Mouse (Mus musculus) forebrain, embryonic 13.5 days (tissue): ENCODE measurements around the gene Cox7a1. TPM values are rescaled to one million over a fixed set of nuclear protein-coding genes. Genes with fewer than 3 reads are reported as not detected.
"Not testable (repeated sequence)": the region's sequence is repeated elsewhere in the genome, so short reads cannot be mapped to it uniquely, and the experiment has no call there.

Experiments used
- ATAC-seq: fragments of 200-750 bp; cut with Nextera tagmentation; 2 replicates; pipeline ENCODE4 v1.8.0; 2017
- H3K27ac ChIP-seq: fragments of 300-500 bp; sonication (generic); 2 replicates; pipeline ENCODE4 v1.5.1; 2015; ENCODE audit warnings: inconsistent platforms, mild to moderate bottlenecking, moderate library complexity
- H3K27me3 ChIP-seq: fragments of 300-500 bp; sonication (generic); 2 replicates; pipeline ENCODE4 v1.6.1; 2015; ENCODE audit warnings: mild to moderate bottlenecking, inconsistent platforms
- H3K36me3 ChIP-seq: fragments of 300-500 bp; sonication (generic); 2 replicates; pipeline ENCODE4 v1.6.1; 2015; ENCODE audit warnings: mild to moderate bottlenecking, inconsistent platforms; ENCODE audit not compliant: poor library complexity, severe bottlenecking
- H3K4me1 ChIP-seq: fragments of 300-500 bp; sonication (generic); 2 replicates; pipeline ENCODE4 v1.6.1; 2015; ENCODE audit warnings: inconsistent platforms
- H3K4me2 ChIP-seq: fragments of 300-500 bp; sonication (generic); 2 replicates; pipeline ENCODE4 v1.6.1; 2015; ENCODE audit warnings: inconsistent platforms, mild to moderate bottlenecking, moderate library complexity
- H3K4me3 ChIP-seq: fragments of 300-500 bp; sonication (generic); 2 replicates; pipeline ENCODE4 v1.5.1; 2015; ENCODE audit warnings: mild to moderate bottlenecking, inconsistent platforms
- H3K9ac ChIP-seq: fragments of 300-500 bp; sonication (generic); 2 replicates; pipeline ENCODE4 v1.6.1; 2015; ENCODE audit warnings: mild to moderate bottlenecking, inconsistent platforms
- H3K9me3 ChIP-seq: fragments of 300-500 bp; sonication (generic); replicated peaks from 2 replicates; pipeline ENCODE4 v1.6.1; 2016; ENCODE audit warnings: inconsistent platforms
- WGBS: fragments of 180-500 bp; shearing (Covaris S2); methylation state at CpG from one replicate; pipeline ENCODE4 v1.1.7; 2015; 5-methylcytosine and 5-hydroxymethylcytosine counted together
- polyA plus RNA-seq: library from polyadenylated mRNA; unstranded; fragments of >200 nt; fragmentation: Nextera tagmentation; extraction: Ambion mirVana; gene quantifications from 2 replicates; pipeline ENCODE4 v1.2.1, GENCODE M21; 2015

Cox7a1 gene
- polyA plus RNA-seq, 1 experiment from 2014 or later: 1.7 TPM

DNA sequence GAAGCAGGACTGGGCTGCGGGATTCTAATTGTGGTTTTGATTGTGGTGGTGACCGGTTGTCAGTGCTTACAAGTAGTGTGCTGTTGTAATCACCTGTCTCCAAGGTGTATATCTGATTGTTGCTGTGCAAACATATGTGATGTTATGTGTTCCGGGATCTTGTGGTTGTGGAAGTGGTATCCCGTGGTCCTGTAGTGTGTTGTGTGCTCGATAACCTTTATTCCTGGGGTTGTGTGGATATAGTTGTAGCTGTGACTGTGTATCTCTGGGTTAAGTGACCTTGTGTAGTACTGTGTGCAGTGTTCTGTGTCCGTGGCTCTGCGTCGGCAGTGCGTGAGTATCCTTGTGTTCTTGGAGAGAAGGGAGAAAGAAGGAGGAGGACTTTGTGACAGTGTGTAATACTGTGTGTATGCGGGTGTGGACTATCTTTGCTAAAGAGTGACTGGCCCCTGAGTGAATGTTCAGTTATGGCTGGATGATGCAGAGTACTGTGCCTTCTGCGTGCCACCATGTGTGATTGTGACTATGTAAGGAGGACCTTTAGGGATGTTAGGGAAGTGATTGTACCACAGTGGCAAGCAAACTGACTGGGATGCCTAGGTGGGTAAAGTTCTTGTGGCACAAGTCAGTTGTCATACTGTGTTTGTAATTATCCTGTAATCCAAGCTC is 13.5 kb upstream of the Cox7a1 start:
- WGBS: 29% methylated on average over 11 of the region's 11 CpGs
- H3K27ac ChIP-seq: no peak overlapping the region

DNA sequence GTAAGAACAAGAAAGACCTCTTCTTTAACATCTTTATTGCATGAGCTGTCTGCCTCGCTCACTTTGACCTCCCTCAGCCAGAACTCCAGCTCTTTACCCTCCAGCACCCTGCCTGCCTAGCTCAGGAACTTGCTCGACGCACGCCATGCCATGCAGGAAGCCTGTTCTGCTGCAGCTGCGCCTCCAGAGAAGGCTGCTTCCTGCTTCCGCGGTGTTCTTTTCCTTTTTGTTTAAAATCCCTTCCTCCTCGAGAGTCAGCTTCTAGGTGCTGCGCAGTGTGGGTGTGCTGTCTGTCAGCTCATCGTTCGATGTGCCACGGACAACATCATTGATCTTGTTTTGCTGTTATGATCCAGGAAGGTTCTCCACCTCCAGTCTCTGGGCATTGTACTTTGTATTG is 7.5 kb upstream of the Cox7a1 start:
- H3K36me3 ChIP-seq: peaks cover 33% of the 10 kb centered on the region
- no peak overlapping the region for H3K4me2 ChIP-seq
- no peak for ATAC-seq
- no peak overlapping the region for H3K9ac ChIP-seq
- H3K9me3 ChIP-seq: no peaks in the 10 kb centered on the region
- 88% methylated on average over 12 of the region's 12 CpGs for WGBS
- H3K4me3 ChIP-seq: no peak overlapping the region
- H3K27me3 ChIP-seq: no peaks in the 10 kb centered on the region
- H3K27ac ChIP-seq: no peak overlapping the region
- no peaks in the 10 kb centered on the region for H3K4me1 ChIP-seq

More for the DNA sequence above, 13.5 kb upstream of the Cox7a1 start:
- Histone ChIP-seq H3K9me3 (peaks cover 18% of the 10 kb centered on the region), H3K4me2 (peak overlapping the region; percentile 70), H3K9ac (peak overlapping the region; percentile 91), H3K4me3 (peak overlapping the region; percentile 74), H3K4me1 (peaks cover 21% of the 10 kb centered on the region), H3K36me3 (peaks cover 28% of the 10 kb centered on the region), H3K27me3 (no peaks in the 10 kb centered on the region)
- no peak; the same call in 1 of the 2 replicates for ATAC-seq

DNA sequence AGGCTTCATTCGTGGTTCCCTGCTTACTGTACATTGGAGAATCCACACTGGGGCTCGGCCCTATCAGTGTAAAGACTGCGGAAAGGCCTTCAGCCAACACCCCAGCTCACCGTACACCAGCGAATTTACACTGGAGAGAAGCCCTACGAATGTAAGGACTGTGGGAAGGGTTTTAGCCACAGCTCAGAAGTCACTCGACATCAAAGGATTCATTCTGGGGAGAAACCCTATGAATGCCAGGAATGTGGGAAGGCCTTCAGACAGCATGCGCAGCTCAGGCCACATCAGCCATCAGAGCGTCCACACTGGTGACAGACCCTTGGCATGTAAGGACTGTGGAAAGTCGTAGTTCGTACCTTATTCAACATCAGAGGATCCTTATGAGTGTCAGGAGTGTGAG is 5.7 kb upstream of the Cox7a1 start:
- Histone ChIP-seq H3K27me3 (no peaks in the 10 kb centered on the region), H3K4me2 (no peak overlapping the region), H3K4me3 (no peak overlapping the region), H3K27ac (no peak overlapping the region), H3K9ac (no peak overlapping the region), H3K36me3 (peaks cover 33% of the 10 kb centered on the region), H3K9me3 (no peaks in the 10 kb centered on the region), H3K4me1 (no peaks in the 10 kb centered on the region)
- no peak for ATAC-seq
- 90% methylated on average over 11 of the region's 11 CpGs for WGBS

DNA sequence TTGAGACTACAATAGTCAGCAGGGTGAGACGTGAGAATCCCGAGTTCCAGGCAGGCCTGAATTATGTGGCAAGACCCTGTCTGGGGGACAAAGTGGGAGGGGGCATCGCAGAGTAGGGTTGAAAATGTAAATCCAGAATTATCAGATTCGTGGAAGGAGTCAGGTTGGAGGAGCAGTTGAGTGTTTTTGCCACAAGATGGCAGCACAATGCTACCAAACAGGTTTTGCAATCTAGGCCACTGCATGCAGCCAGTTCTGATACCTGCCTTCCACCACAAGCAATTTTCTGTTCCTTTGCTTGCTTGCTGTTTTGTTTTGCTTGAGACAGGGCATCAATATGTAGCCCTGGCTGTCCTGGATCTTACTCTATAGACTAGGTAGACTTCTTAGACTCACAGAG is 2.6 kb upstream of the Cox7a1 start:
- peak; percentile 42; the same call in 1 of the 2 replicates for ATAC-seq
- no peak overlapping the region for H3K27ac ChIP-seq
- H3K9me3 ChIP-seq: no peaks in the 10 kb centered on the region
- H3K9ac ChIP-seq: no peak overlapping the region
- no peaks in the 10 kb centered on the region for H3K27me3 ChIP-seq
- peaks cover 32% of the 10 kb centered on the region for H3K36me3 ChIP-seq
- 6% methylated on average over 4 of the region's 4 CpGs for WGBS
- peaks cover 8% of the 10 kb centered on the region for H3K4me1 ChIP-seq
- no peak overlapping the region for H3K4me3 ChIP-seq
- no peak overlapping the region for H3K4me2 ChIP-seq

DNA sequence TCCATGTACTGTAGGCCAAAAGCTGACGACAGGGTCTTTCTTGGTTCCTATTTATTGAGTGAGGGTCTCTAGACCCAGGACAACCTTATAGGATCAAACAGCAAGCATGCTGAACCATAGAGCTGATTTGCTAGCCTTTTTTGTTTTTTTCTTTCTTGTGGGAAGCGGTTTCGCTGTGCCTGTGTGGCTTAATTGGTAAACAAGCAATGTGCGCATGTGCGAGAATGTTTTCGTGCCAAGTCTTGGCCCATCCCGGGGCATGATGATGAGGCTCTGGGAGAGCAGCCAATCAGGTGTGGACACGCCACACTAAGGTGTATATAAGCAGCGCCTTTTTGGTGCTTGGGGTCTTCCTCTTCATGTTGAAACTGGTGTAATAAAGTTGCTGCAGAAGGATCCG is 2.0 kb upstream of the Cox7a1 start:
- not testable (repeated sequence) for H3K9ac ChIP-seq, H3K4me2 ChIP-seq, H3K4me3 ChIP-seq, H3K4me1 ChIP-seq, H3K27me3 ChIP-seq, ATAC-seq, H3K27ac ChIP-seq, H3K9me3 ChIP-seq
- 87% methylated on average over 10 of the region's 10 CpGs for WGBS
- H3K36me3 ChIP-seq: peaks cover 32% of the 10 kb centered on the region

DNA sequence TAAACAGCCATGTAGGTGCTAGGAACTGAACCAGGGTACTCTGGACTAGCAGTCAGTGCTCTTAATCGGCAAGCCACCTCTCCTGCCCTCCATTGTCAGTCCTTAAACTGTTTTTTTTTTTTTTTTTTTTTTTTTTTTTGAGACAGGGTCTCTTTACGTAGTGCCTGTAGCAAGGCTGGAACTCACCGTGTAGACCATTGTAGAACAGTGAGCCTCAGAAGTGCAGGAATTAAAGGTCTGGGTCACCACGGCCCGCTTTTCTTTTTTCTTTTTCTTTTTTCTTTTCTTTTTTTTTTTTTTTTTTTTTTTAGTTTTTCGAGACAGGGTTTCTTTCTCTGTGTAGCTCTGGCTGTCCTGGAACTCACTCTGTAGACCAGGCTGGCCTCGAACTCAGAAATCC is 755 bp upstream of the Cox7a1 start:
- 65% methylated on average over 7 of the region's 7 CpGs for WGBS
- not testable (repeated sequence) for H3K9ac ChIP-seq, H3K4me2 ChIP-seq, H3K9me3 ChIP-seq, H3K27ac ChIP-seq, H3K4me1 ChIP-seq, ATAC-seq, H3K27me3 ChIP-seq, H3K4me3 ChIP-seq
- H3K36me3 ChIP-seq: peaks cover 35% of the 10 kb centered on the region

DNA sequence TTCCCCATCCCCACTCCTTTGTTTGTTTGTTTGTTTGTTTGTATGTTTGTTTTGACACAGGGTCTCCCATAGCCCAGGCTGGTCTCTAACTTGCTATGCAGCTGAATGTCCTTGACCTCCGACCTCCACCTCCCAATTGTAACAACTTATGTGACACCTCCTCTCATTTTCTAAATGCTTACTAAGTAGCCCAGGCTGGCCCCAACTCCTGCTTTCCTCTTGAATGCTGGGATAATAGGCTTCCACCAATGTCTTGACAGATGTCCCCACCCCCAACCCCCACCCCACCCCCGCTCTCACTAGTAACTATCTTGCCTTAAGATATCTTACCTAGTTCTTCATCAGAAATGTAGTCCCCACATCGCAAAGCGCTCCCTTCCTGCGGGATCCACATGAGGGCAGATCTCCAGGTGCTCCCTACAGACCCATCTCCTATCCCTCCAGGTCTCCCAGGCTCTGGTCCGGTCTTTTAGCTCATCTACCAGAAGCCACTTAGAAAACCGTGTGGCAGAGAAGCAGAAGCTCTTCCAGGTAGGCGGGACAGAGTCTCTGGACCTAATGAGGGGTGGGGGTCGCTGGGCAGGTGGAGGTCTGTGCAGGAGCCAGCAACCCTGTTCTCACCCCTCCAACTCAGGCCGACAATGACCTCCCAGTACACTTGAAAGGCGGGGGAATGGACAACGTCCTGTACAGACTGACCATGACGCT is 851 bp downstream of the Cox7a1 start:
- H3K27me3 ChIP-seq: no peaks in the 10 kb centered on the region
- H3K4me3 ChIP-seq: no peak overlapping the region
- no peaks in the 10 kb centered on the region for H3K9me3 ChIP-seq
- ATAC-seq: no peak
- no peak overlapping the region for H3K9ac ChIP-seq
- H3K27ac ChIP-seq: no peak overlapping the region
- WGBS: 73% methylated on average over 13 of the region's 13 CpGs
- H3K4me1 ChIP-seq: peaks cover 8% of the 10 kb centered on the region
- peaks cover 41% of the 10 kb centered on the region for H3K36me3 ChIP-seq
- no peak overlapping the region; the same call in 1 of the 2 replicates for H3K4me2 ChIP-seq

DNA sequence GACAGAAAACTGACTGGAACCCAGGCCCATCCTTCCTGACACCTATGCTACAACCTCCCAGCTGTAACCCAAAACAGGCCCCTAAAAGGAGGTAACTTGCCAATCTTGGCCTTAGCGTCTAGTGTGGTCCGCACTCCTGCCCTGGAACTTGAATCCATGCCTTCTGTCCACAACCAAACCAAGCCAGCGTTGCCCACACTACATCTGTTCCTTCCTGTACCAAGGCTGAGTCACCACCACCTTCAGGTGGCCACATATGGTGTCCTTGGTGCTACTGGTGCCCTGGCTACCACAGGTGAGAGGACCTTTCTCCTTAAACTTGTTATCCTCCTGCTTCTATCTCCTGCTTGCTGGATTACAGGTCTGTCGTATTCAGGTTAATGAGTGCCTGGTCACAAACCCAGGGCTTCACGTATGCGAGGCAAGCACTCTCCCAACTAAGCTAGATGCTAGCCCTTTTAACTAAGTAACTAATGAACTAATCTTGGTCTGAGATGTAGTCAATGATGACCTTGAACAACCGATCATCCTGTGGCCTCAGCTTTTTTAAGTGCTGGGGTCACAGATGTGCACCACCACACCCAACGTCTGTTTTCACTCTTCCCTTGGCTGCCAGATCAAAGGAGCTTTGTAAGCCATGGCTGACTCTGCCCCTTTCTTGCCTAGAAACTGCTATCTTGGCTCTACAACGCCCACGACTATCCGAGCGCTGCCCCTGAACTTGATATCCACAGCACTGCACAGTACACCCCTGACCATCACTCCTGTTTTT is 4.6 kb downstream of the Cox7a1 start:
- Histone ChIP-seq H3K9ac (no peak overlapping the region), H3K9me3 (no peaks in the 10 kb centered on the region), H3K4me3 (no peak overlapping the region), H3K4me1 (peaks cover 21% of the 10 kb centered on the region), H3K27me3 (no peaks in the 10 kb centered on the region), H3K4me2 (no peak overlapping the region), H3K36me3 (peaks cover 71% of the 10 kb centered on the region), H3K27ac (no peak overlapping the region)
- ATAC-seq: no peak
- 90% methylated on average over 12 of the region's 12 CpGs for WGBS

DNA sequence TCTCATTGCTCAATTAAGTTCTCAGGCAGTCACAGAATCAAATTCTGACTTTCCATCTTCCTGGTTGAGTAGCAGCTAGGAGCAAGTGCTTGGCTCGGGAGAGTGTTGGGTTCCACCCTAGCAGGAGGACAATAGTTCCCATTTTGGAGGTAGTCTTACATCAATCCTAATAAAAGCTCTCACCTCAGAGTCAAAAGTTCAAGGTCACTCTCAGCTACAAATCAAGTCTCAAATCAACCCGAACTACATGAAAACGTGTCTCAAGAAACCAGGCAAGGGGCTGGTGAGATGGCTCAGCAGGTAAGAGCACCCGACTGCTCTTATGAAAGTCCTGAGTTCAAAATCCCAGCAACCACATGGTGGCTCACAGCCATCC is 5.2 kb downstream of the Cox7a1 start:
- 90% methylated on average over 4 of the region's 4 CpGs for WGBS
- H3K4me2 ChIP-seq: no peak overlapping the region
- no peak overlapping the region for H3K4me3 ChIP-seq
- no peaks in the 10 kb centered on the region for H3K27me3 ChIP-seq
- peaks cover 18% of the 10 kb centered on the region for H3K4me1 ChIP-seq
- no peaks in the 10 kb centered on the region for H3K9me3 ChIP-seq
- no peak for ATAC-seq
- no peak overlapping the region for H3K27ac ChIP-seq
- no peak overlapping the region for H3K9ac ChIP-seq
- H3K36me3 ChIP-seq: peaks cover 71% of the 10 kb centered on the region

DNA sequence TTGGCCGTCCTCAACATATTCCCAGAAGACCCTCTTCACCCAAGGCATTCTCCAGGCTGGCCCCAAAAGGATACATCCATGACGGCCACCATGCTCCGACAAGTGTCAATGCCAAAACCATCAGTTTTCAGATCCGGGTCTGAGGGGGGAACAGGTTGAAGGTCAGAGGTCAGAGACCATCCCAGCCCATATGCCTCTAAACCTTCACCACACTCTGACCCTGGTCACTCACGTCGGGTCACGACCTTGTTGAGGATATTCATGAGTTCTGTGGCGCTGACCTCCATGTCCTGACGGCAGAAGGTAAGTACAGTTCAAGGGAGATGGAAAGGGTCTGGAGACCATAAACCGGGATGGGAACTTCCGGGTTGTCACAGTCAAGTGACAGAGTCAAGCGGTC is 8.1 kb downstream of the Cox7a1 start:
- WGBS: 91% methylated on average over 12 of the region's 12 CpGs
- Histone ChIP-seq H3K36me3 (peaks cover 55% of the 10 kb centered on the region), H3K9me3 (no peaks in the 10 kb centered on the region), H3K4me1 (peaks cover 22% of the 10 kb centered on the region), H3K27me3 (no peaks in the 10 kb centered on the region), H3K27ac (no peak overlapping the region), H3K4me3 (no peak overlapping the region), H3K9ac (no peak overlapping the region), H3K4me2 (no peak overlapping the region)
- ATAC-seq: no peak

DNA sequence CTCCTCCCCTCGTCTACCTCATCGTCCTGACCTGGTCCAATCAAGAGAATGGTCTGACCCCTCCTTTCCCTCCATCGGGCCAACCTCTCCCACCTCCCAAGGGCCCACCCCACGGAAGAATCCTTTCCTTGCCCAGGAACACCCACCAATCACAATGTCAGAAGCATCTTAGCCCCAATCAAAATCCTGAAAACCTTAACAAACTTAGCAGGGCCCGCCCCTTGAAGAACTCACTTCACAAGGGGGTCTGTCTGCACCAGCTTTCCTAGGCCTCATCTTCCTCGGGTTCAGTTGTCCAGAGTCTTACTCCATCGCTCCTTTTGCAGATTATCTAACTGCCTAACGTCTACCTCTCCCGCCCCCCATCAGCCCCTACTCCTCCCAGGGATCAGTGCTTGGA is 9.1 kb downstream of the Cox7a1 start:
- WGBS: 14% methylated on average over 9 of the region's 9 CpGs
- peak overlapping the region; percentile 71 for H3K4me3 ChIP-seq
- H3K9me3 ChIP-seq: no peaks in the 10 kb centered on the region
- H3K4me2 ChIP-seq: peak overlapping the region; percentile 84
- H3K36me3 ChIP-seq: peaks cover 46% of the 10 kb centered on the region
- H3K27me3 ChIP-seq: no peaks in the 10 kb centered on the region
- peak overlapping the region; percentile 75 for H3K9ac ChIP-seq
- no peak for ATAC-seq
- peaks cover 22% of the 10 kb centered on the region for H3K4me1 ChIP-seq
- H3K27ac ChIP-seq: no peak overlapping the region

DNA sequence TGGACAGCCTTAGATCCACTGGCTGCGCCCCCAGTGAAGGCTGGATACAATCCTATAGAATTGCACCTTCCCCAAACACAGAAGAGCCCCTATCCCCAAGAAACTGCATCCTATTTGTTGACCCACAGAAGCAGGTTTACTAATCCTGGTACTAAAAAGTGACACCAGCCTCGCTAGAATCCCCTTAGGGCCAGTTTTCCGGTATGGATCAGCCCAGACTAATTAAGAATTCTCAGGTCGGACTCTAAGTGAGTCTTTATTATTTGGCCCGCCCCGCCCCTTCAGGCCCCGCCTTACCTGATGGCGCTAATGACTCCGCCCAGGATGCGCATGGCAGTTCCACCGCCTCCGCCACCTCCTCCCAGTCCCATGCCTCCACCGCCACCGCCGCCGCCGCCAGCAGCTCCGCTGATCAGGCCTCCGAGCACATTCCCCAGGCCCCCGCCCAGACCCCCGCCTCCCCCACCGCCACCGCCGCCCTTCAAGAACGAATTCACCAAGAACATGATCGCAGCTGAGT is 9.7 kb downstream of the Cox7a1 start:
- Histone ChIP-seq H3K27ac (peak overlapping the region; percentile 78), H3K4me3 (peak overlapping the region; percentile 71), H3K9me3 (no peaks in the 10 kb centered on the region), H3K4me2 (peak overlapping the region; percentile 84), H3K27me3 (no peaks in the 10 kb centered on the region), H3K9ac (peak overlapping the region; percentile 75), H3K4me1 (peaks cover 26% of the 10 kb centered on the region), H3K36me3 (peaks cover 39% of the 10 kb centered on the region)
- WGBS: under 1% methylated on average over 26 of the region's 26 CpGs
- peak; percentile 74 for ATAC-seq
